Mouse (Mus musculus): ENCODE results near the gene March4. TPM values are rescaled to one million over a fixed set of nuclear protein-coding genes. Genes with fewer than 3 reads are reported as not detected.

March4 gene
- polyA plus RNA-seq, 1 experiment from 2014 or later, result not detected

GRCm38 (mm10) chr1:72564334-72564962 lies 27.7 kb upstream of the March4 start:
- H3K9ac ChIP-seq (replicated peaks), result no peak overlapping the region
- no peaks in the 10 kb centered on the region for H3K27me3 ChIP-seq (ENCODE audit: insufficient read depth, low read length)
- H3K4me3 ChIP-seq (ENCODE audit: low read depth, low read length), result no peak overlapping the region
- no peaks in the 10 kb centered on the region for H3K9me3 ChIP-seq (ENCODE audit: low read length)
- WGBS (ENCODE audit: insufficient replicate concordance), result 57% methylated on average over 6 of the region's 6 CpGs
- no peak for DNase-seq
- H3K4me2 ChIP-seq (ENCODE audit: low read depth, low read length), result no peak overlapping the region
- H3K4me1 ChIP-seq (ENCODE audit: insufficient read depth), result no peaks in the 10 kb centered on the region
- no peaks in the 10 kb centered on the region for H3K36me3 ChIP-seq (replicated peaks; ENCODE audit: insufficient read depth, low read length)
- H3K27ac ChIP-seq (ENCODE audit: low read depth), result no peak overlapping the region
- no peak for ATAC-seq
- TF ChIP-seq EP300 (IDR thresholded peaks at IDR 0.05; ENCODE audit: low read depth) (no peak), CTCF (IDR thresholded peaks at IDR 0.05; ENCODE audit: low read depth) (no peak)

- Histone ChIP-seq H3K9me3 (ENCODE audit: low read length) (no peaks in the 10 kb centered on the region), H3K4me2 (ENCODE audit: low read depth, low read length) (no peak overlapping the region), H3K27ac (ENCODE audit: low read depth) (no peak overlapping the region), H3K36me3 (replicated peaks; ENCODE audit: insufficient read depth, low read length) (no peaks in the 10 kb centered on the region), H3K9ac (replicated peaks) (no peak overlapping the region), H3K27me3 (ENCODE audit: insufficient read depth, low read length) (no peaks in the 10 kb centered on the region), H3K4me1 (ENCODE audit: insufficient read depth) (no peaks in the 10 kb centered on the region), H3K4me3 (ENCODE audit: low read depth, low read length) (no peak overlapping the region)
- no peak for DNase-seq
- TF ChIP-seq EP300 (IDR thresholded peaks at IDR 0.05; ENCODE audit: low read depth) (no peak), CTCF (IDR thresholded peaks at IDR 0.05; ENCODE audit: low read depth) (no peak)
- WGBS (ENCODE audit: insufficient replicate concordance), result 60% methylated on average over 2 of the region's 2 CpGs
- ATAC-seq, result no peak
Measured at GRCm38 (mm10) chr1:72558625-72559024, 21.9 kb upstream of the March4 start.

GRCm38 (mm10) chr1:72556471-72556870 lies 19.7 kb upstream of the March4 start:
- 71% methylated on average over 3 of the region's 3 CpGs for WGBS (ENCODE audit: insufficient replicate concordance)
- Histone ChIP-seq H3K27ac (ENCODE audit: low read depth) (no peak overlapping the region), H3K9me3 (ENCODE audit: low read length) (no peaks in the 10 kb centered on the region), H3K4me3 (ENCODE audit: low read depth, low read length) (no peak overlapping the region), H3K36me3 (replicated peaks; ENCODE audit: insufficient read depth, low read length) (no peaks in the 10 kb centered on the region), H3K9ac (replicated peaks) (no peak overlapping the region), H3K27me3 (ENCODE audit: insufficient read depth, low read length) (no peaks in the 10 kb centered on the region), H3K4me2 (ENCODE audit: low read depth, low read length) (no peak overlapping the region), H3K4me1 (ENCODE audit: insufficient read depth) (no peaks in the 10 kb centered on the region)
- no peak for TF ChIP-seq CTCF (IDR thresholded peaks at IDR 0.05; ENCODE audit: low read depth)
- no peak for TF ChIP-seq EP300 (IDR thresholded peaks at IDR 0.05; ENCODE audit: low read depth)
- no peak for DNase-seq
- ATAC-seq, result no peak

GRCm38 (mm10) chr1:72550317-72550716 lies 13.6 kb upstream of the March4 start:
- ATAC-seq, result no peak
- 72% methylated on average over 2 of the region's 2 CpGs for WGBS (ENCODE audit: insufficient replicate concordance)
- DNase-seq, result no peak
- Histone ChIP-seq H3K4me2 (ENCODE audit: low read depth, low read length) (no peak overlapping the region), H3K36me3 (replicated peaks; ENCODE audit: insufficient read depth, low read length) (no peaks in the 10 kb centered on the region), H3K9me3 (ENCODE audit: low read length) (no peaks in the 10 kb centered on the region), H3K4me3 (ENCODE audit: low read depth, low read length) (no peak overlapping the region), H3K4me1 (ENCODE audit: insufficient read depth) (no peaks in the 10 kb centered on the region), H3K27ac (ENCODE audit: low read depth) (no peak overlapping the region), H3K27me3 (ENCODE audit: insufficient read depth, low read length) (no peaks in the 10 kb centered on the region), H3K9ac (replicated peaks) (no peak overlapping the region)
- TF ChIP-seq CTCF (IDR thresholded peaks at IDR 0.05; ENCODE audit: low read depth) (no peak), EP300 (IDR thresholded peaks at IDR 0.05; ENCODE audit: low read depth) (no peak)

- no peak for DNase-seq
- Histone ChIP-seq H3K9me3 (ENCODE audit: low read length) (no peaks in the 10 kb centered on the region), H3K4me1 (ENCODE audit: insufficient read depth) (peaks cover 3% of the 10 kb centered on the region; the same call in 1 of the 2 replicates), H3K4me2 (ENCODE audit: low read depth, low read length) (no peak overlapping the region), H3K36me3 (replicated peaks; ENCODE audit: insufficient read depth, low read length) (no peaks in the 10 kb centered on the region), H3K27ac (ENCODE audit: low read depth) (no peak overlapping the region), H3K27me3 (ENCODE audit: insufficient read depth, low read length) (peaks cover 27% of the 10 kb centered on the region), H3K9ac (replicated peaks) (no peak overlapping the region), H3K4me3 (ENCODE audit: low read depth, low read length) (no peak overlapping the region)
- WGBS (ENCODE audit: insufficient replicate concordance), result 77% methylated on average over 5 of the region's 5 CpGs
- TF ChIP-seq EP300 (IDR thresholded peaks at IDR 0.05; ENCODE audit: low read depth), result no peak
- no peak for TF ChIP-seq CTCF (IDR thresholded peaks at IDR 0.05; ENCODE audit: low read depth)
- ATAC-seq, result no peak
Measured at GRCm38 (mm10) chr1:72538266-72538665, 1.5 kb upstream of the March4 start.

GRCm38 (mm10) chr1:72535725-72536571 lies 782 bp downstream of the March4 start:
- peaks cover 3% of the 10 kb centered on the region; the same call in 1 of the 2 replicates for H3K4me1 ChIP-seq (ENCODE audit: insufficient read depth)
- ATAC-seq (no peak), DNase-seq (no peak)
- no peak overlapping the region for H3K9ac ChIP-seq (replicated peaks)
- no peak overlapping the region for H3K4me3 ChIP-seq (ENCODE audit: low read depth, low read length)
- 3% methylated on average over 35 of the region's 36 CpGs for WGBS (ENCODE audit: insufficient replicate concordance)
- no peaks in the 10 kb centered on the region for H3K9me3 ChIP-seq (ENCODE audit: low read length)
- H3K27ac ChIP-seq (ENCODE audit: low read depth), result no peak overlapping the region
- H3K27me3 ChIP-seq (ENCODE audit: insufficient read depth, low read length), result peaks cover 27% of the 10 kb centered on the region
- no peak for TF ChIP-seq CTCF (IDR thresholded peaks at IDR 0.05; ENCODE audit: low read depth)
- TF ChIP-seq EP300 (IDR thresholded peaks at IDR 0.05; ENCODE audit: low read depth), result no peak
- no peak overlapping the region for H3K4me2 ChIP-seq (ENCODE audit: low read depth, low read length)
- no peaks in the 10 kb centered on the region for H3K36me3 ChIP-seq (replicated peaks; ENCODE audit: insufficient read depth, low read length)

Measured in liver, postnatal 0 days (tissue).